Mouse (Mus musculus) 3134 (cell line): Measurements from ENCODE around the gene Wdr44.
A peak's percentile ranks its signal among the peaks of the same experiment; 100 is the strongest.
"Not testable (repeated sequence)": the region's sequence is repeated elsewhere in the genome, so short reads cannot be mapped to it uniquely, and the experiment has no call there.

Experiments
- DNase-seq: peaks from one replicate; pipeline ENCODE4 v3.0.0-alpha.2; 2011; ENCODE audit warnings: low spot score; ENCODE audit not compliant: insufficient read length; ENCODE audit errors: extremely low read depth

Wdr44 gene

GRCm38 (mm10) chrX:23692722-23693442, at the start of gene Wdr44:
Gene Wdr44 (plus strand): TSS chrX:23693051.
- DNase-seq: peak; percentile 96

DNA sequence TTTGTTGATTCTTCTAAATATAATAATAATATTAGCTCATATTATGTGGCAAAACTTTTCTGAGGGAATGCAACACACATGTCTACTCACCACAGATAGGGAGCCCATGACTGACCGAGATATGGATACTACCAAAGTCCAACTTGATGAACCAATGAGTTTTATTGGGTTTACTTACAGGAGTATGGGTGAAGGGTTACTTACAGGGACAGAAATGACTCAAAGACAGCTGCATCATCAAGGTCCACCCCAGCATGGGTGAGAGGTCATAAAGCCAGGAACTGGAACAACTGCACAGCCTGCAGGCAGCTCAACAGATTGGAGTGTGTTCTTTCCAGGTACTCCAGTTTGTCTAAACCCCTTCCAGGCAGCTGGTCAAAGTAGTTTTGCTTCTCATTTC, 44.5 kb upstream of the Wdr44 start:
- DNase-seq: no peak

DNA sequence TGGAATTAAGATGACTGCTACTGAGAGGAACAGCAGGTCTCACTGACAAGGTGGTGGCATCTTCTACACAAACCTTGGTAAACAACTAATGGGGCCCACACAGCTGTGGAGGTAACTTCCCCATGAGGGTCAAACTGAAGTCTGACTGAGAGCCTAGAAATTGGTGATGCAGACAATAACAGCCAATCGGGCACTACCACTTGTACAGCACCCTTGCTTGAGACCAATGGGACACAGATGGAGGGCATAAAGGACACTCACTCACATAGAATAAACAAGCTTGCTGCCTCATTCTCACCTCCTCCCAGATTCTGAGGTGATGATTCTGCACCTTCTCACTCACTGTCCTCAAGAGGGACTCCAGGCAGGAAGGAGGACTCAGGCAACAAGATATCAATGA, 30.6 kb upstream of the Wdr44 start:
- no peak for DNase-seq

- DNase-seq: no peak
Observed at GRCm38 (mm10) chrX:23673193-23673592, 19.7 kb upstream of the Wdr44 start.

DNA sequence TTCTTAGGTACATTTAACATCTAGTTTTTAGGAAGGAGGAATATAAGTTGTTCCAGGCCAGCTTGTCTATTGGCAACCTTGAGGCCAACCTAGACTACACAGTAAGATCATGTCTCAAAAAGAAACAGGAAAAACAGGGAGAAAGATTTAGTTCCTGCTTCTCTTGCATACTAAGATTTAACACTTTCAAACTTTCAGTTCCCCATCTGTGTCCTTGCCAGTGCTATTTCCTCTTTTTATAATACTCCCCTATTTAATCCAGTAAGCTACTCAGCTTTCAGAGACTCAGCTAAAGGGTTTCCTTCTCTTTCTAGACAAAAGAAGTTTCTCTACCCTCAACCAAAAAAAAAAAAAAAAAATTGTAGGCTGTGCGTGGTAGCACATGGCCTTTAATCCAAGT, 17.4 kb upstream of the Wdr44 start:
- DNase-seq: no peak

- DNase-seq: no peak
Observed at GRCm38 (mm10) chrX:23676583-23676982, 16.3 kb upstream of the Wdr44 start.

- no peak for DNase-seq
Observed at GRCm38 (mm10) chrX:23677511-23677910, 15.3 kb upstream of the Wdr44 start.

- no peak for DNase-seq
Observed at GRCm38 (mm10) chrX:23692336-23692721, 522 bp upstream of the Wdr44 start.

- DNase-seq: peak; percentile 24
Observed at GRCm38 (mm10) chrX:23693443-23694400, 871 bp downstream of the Wdr44 start.

DNA sequence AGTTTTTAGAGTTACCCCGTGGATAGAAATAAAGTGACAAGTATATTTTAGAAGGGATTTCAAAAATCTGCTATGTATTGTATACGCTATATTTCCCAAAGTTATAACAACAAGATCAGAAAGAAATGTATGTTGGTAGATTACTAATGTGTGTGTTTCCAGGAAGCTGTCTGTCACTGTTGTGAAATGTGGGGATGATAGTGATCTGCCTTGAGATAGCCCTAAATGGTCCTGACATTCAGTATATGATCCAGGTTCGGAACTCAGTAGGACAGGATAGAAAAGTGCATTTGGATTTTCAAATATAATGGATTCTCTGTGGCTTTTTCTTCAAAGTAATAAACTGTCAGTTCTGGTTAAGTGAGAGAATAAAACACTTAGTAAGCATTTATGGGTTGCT, 1.7 kb downstream of the Wdr44 start:
- no peak for DNase-seq

DNA sequence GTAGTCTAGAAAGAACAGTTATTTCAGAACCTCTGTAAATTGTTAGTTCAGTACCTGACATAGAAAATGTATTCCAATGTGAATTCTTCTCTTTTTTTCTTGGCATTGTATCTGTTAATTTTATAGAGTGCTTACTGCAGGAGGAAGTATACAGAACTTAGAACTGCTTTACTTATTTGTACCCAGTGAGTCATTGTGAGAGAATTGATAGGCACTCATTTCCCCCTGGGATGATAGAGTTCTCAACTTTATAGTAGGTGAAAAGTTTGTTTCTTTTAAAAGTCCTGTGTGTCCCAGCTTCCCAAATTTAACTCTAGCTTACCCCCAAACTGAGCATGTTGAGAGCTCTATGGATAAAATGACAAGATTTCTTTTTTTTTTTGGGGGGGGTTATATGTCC, 2.3 kb downstream of the Wdr44 start:
- no peak for DNase-seq

GRCm38 (mm10) chrX:23697346-23697745, 4.5 kb downstream of the Wdr44 start:
- DNase-seq: no peak

GRCm38 (mm10) chrX:23699023-23699422, 6.2 kb downstream of the Wdr44 start:
- no peak for DNase-seq

DNA sequence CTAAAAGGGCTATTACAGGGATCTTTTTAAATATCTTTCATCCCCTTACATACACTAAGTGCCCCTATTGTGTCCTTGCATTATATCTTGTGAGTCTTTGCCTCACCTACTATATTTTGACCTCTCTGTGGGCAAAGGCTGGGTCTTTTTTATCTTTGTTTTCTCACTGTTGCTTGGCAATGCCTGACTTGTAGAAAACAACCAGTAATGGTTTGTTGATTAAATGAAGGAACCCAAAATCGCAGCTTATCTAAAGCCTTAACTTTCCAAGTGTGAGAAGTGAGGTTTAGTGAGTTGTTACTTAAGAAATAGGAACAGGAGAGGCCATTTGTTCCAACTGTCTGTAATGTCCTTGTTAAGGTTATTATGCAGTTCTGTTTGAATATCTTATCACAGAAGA, 24.4 kb downstream of the Wdr44 start:
- no peak for DNase-seq

GRCm38 (mm10) chrX:23727463-23727862, 34.6 kb downstream of the Wdr44 start:
- no peak for DNase-seq

- DNase-seq: no peak
Observed at GRCm38 (mm10) chrX:23754671-23755070, 61.8 kb downstream of the Wdr44 start.

- DNase-seq: no peak
Observed at GRCm38 (mm10) chrX:23767849-23768248, 75.0 kb downstream of the Wdr44 start.

DNA sequence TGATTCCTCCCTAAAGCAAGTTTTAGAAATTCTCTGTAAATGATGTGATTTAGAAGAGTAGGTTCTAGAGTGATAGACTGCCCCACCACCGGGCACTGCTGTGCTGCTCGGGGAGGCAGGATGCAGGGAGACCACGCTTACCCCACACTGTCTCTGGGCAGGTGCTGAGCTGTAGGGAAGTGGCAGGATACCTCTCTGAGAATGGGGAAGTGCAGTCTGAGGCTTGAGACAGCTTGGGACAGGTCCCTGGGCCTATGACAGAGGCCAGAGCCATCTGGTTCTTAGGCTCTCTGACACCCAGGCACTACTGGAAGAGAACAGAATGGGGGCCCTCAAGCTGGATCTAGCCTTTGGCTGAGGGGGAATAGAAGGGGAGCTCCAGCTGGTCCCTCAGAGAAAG, 114.3 kb downstream of the Wdr44 start:
- DNase-seq: no peak

DNA sequence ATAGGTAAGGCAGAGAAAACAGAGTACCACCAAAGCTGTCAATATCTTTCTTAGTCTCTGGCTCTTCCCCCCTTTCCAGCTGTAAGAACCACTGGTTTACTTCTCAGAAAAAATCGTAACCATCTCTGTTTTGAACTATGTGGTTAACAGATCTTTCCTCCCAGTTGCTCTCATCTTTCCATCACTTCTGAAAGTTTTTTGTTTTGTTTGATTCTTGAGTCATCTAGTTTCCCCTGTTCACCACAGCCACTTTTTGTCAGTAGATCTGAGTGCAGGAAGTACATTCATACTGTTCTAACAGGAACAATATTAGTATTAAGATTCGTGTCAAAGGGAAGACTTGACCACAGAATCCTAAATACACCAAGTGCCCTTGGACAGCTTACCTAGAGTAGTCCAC, 117.5 kb downstream of the Wdr44 start:
- DNase-seq: no peak

DNA sequence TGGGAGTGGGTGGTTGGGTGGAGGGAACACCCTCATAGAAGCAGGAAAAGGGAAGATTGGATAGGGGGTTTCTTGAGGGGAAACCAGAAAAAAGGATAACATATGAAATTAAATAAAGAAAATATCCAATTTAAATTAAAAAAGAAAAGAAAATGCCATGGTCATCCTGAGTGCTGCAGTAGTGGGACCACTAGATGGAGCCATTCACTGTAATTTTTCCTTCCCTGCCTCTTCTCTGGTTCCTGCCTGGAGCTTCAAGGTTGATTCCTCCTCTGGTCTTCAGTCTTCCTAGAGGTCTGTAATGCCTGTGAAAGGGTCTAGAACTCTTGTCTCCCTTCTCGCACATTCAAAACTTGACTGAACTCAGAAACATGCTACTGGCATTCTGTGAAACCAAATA, 120.4 kb downstream of the Wdr44 start:
- not testable (repeated sequence) for DNase-seq

- DNase-seq: not testable (repeated sequence)
Observed at GRCm38 (mm10) chrX:23822885-23823284, 130.0 kb downstream of the Wdr44 start.
